Mouse (Mus musculus): ENCODE data around the gene Cdh22. TPM values are rescaled to one million over a fixed set of nuclear protein-coding genes. Genes with fewer than 3 reads are reported as not detected.

The Cdh22 gene
- total RNA-seq, 2 experiments from 2014 or later, result 1.4 to 1.7 TPM

- DNase-seq (ENCODE audit: low spot score in 2 of 2), result no peak
Observed at GRCm38 (mm10) chr2:165158317-165158716, 76.3 kb downstream of the Cdh22 start.

GRCm38 (mm10) chr2:165157900-165158299, 76.8 kb downstream of the Cdh22 start:
- no peak for DNase-seq (ENCODE audit: low spot score in 2 of 2)

DNA sequence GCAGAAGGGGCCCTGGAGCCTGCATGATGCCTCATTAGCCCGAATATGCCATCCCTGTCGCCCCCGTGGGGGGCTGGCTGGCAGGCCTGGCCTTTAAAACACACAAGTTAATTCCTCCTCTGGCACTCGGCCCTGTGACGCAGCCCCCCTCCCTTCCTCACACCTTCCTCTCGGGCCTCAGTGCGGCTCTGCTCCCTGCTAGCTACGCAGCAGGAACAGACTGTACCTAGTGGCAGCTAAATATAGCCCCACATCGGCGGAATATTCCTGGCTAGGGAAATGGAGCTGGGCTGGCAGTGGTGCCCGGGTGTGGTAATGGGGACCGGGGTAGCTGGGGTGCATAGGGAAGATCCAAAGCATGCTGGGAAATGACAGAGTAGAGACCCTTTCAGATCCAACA, 81.6 kb downstream of the Cdh22 start:
- DNase-seq (ENCODE audit: low spot score in 2 of 2), result no peak

DNA sequence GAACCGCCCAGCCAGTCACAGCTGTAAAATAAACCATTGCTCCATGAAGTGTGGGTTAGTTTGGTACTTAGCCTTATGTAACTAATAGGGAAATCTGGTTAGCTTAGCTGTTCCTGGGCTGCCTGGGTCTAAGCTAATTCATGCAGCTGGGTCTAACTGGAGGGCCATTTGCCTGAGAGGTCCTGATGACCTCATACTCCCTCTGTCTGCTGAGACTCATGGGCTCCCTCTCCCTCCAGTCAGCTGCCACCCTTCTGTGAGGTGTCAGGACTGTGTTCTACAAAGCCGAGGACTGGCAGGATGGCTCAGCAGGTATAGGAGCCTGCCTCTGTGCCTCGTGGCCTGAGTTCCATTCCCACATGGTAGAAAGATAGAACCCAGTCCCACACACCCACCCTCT, 84.9 kb downstream of the Cdh22 start:
- DNase-seq (ENCODE audit: low spot score in 2 of 2), result no peak

DNA sequence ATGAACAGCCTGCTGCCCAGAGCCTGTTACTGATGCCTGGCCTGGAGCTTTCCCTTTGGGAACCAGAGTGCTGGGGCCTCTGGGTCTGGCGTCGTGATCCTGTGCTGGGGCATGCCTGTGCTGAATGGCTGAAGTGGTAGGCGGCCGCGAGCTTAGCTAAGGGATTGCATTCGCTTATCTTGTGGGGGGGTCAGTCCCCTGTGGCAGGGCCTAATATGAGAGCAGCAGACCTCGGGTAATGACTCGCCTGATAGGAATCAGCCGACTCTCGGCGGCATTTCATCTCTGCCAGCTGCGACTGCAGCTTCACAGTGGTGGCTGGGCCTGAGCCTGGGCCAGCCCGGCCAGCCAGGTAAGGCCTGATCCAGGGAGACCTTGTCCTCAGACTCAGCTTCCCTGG, 88.8 kb downstream of the Cdh22 start:
- DNase-seq (ENCODE audit: low spot score in 2 of 2), result no peak

- DNase-seq (ENCODE audit: low spot score in 2 of 2), result no peak
Observed at GRCm38 (mm10) chr2:165143487-165143886, 91.2 kb downstream of the Cdh22 start.

DNA sequence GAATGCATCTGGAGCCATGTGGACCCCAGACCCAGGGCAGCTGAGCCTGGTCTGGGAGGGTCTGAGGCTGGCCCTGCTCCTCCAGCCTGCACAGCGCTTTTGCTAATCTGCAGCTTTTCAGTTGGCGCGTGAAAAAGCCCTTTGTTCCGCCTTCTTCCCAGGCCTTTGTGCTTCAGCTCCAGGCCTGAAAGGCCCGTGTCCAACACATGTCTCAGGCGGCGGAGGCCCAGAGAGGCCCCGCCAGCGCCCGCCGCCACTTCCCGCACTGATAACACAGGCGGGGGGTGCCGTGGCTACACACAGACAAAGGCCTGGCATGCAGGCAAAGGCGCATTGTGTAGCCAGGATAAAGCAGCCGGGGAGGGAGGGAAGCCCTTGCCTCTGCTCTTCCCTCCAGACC, 98.6 kb downstream of the Cdh22 start:
- DNase-seq (ENCODE audit: low spot score in 2 of 2), result no peak

DNA sequence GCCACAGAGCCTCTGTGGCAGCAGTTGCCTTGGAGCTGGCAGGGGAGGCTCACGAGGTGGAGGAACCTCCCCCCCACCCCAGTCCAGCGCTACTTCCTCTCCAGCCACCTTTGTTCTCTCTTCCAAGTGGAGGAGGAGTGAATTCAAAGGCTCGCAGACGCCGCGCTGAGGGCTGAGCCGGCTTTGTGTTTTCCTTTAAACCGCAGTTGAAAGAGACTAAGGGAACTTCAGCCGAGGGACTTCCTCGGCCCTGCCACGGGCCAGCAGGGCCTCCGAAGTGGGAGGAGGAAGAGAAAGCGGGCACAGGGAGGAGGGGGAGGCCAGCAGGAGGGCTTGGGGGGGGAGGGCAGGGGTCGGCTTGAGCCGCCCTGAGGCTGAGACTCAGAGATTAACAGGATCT, 101.1 kb downstream of the Cdh22 start:
- no peak for DNase-seq (ENCODE audit: low spot score in 2 of 2)

DNA sequence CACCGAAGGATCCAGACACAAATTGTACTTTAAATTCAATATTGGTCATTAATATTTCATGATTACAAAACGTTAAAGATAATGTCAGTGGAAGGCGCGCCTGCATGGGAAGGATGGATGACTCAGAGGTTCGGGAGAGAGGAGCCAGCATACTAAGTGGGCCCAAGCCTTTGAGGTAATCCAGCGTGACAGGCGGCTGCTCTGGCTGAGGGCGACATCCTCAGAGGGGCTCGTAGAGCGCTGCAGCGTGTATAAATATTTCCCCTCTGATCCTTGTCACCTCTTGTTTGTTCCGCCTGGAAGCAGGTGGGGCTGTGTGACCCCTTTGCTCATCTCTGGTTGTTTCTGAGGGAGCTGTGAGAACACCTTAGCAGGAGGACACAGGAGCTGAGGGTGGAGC, 103.2 kb downstream of the Cdh22 start:
- DNase-seq (ENCODE audit: low spot score in 2 of 2), result no peak

DNA sequence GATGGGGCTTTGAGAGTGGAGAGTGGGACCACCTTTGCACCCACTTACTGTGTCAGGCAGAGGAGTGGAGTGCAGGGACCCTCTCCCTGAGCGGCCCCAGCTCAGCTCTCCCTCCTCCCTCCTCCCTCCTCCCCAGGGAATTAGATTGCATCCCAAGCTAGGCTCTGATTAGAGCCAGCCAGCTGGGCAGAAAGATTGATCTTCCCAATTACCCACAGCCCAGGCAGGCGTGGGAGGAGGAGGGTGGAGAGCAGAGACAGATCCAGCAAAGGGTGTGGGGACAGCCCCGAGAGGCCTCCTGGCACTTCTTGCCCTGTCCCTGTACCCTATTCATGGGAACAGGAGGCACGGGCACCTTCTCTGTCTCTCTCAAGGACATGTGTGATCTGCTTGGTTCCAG, 105.5 kb downstream of the Cdh22 start:
- DNase-seq (ENCODE audit: low spot score in 2 of 2), result no peak

DNA sequence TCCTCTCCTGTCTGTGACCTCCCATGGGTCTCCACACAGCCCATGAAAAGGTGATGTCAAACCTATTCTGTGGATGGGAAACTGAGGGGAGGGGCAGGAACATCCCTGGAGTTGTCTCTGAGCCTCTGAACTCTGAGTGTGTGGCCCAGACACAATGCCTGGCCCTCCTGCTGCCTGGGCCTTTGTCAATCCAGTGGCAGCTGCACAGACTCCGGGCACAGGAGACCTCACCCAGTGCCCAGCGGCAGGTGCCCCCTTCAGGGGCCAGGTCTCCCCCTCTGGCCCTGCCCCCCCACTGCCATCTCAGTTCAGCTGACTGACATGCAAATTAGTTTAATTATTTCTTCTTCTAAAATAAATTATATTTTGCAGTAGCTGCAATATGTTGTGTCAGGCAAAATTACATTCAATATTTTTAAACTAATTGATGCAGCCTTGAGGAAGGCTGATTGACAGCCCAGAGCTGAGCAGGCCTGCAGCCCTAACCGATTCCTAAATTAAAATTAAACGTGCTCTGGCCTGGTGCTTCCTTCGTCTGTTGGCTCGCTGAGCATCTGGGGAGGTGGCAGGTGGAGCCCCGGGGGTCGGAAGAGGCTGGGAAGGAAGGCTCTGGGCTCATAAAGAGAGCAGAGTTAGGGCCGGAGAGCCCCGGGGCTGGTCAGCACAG, 107.6 kb downstream of the Cdh22 start:
- DNase-seq (ENCODE audit: low spot score in 2 of 2), result no peak

- DNase-seq (ENCODE audit: low spot score in 2 of 2), result no peak
Observed at GRCm38 (mm10) chr2:165121206-165121840, 113.3 kb downstream of the Cdh22 start.

DNA sequence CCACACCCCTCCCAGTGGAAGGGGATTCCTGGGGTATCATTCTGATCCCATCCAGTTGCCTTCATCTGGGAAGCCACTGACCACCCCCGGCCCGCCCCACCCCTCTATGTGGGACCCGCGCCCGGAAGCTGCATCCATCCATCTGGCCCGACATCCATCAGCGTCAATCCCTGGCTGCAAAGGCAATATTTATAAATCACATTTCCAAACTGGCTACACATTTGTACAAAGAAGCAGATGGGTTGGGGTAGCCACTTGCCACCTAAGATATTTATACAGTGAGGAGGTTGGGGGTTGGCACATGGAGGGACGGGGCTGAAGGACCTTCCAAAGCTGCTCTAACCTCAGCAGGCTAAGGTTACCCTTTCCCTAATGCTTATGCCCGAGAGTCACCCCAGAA, 113.9 kb downstream of the Cdh22 start:
- no peak for DNase-seq (ENCODE audit: low spot score in 2 of 2)

- DNase-seq (ENCODE audit: low spot score in 2 of 2), result no peak
Observed at GRCm38 (mm10) chr2:165113733-165114132, 120.9 kb downstream of the Cdh22 start.

DNA sequence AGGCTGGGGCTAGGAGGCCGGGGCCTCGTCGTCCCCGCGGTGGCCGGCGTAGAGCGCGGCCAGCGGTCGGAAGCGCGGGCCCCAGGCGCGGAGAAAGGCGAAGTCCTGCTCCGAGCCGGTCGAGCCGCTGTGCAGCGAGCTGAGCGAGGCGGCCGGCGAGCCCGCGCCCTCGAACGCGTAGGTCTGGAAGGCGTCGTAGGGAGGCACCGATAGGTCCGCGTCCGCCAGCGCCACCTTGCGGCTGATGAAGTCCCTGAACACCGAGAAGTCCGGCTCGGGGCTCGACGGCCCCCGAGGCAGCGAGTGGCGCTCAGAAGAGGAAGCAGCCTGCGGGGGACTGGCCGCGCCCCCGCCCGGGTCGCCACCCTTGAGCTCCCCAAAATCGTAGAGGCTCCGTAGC, 122.5 kb downstream of the Cdh22 start:
- peak; percentile 59 to 75 for DNase-seq (ENCODE audit: low spot score in 2 of 2)

DNA sequence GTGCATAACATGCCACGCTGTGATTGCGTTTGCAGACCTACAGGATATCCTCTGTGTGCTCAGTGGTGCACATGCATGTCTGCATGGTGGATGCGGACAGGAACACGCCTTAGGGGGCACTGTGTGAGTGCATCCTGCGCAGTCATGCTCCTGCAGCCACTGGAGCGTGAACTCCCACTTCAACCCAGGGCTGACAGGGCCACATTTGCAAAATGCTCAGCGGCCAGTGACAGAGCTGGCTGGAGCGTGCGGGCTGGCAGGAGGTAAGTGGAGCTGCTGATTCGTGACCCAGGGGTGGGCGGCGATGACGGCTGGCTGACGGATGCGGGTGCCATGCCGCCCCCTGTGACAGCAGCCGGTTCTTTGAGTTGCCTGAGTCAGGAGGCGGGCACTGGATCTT, 128.1 kb downstream of the Cdh22 start:
- DNase-seq (ENCODE audit: low spot score in 2 of 2), result no peak

- no peak for DNase-seq (ENCODE audit: low spot score in 2 of 2)
Observed at GRCm38 (mm10) chr2:165105513-165106079, 129.1 kb downstream of the Cdh22 start.

GRCm38 (mm10) chr2:165102920-165103319, 131.7 kb downstream of the Cdh22 start:
- no peak for DNase-seq (ENCODE audit: low spot score in 2 of 2)

DNA sequence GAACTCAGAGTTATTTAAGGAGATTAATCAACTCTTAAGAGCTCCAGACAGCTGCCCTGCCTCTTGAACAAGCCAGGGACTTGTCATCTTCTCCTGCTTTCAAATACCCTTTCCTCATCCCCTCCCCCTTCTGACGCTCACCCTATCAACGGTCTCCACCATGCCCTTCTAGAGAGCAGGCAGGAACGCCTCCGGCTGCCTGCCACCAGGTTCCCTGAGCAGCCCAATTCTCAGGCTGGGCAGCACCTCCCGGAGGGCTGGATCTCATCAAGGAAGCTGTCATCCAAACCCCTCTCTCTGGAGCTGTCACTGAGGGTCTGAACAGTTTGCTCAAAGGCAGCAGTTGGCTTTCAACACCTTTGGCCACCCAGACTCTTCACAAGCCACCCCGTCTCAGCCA, 133.9 kb downstream of the Cdh22 start:
- DNase-seq (ENCODE audit: low spot score in 2 of 2), result no peak

DNA sequence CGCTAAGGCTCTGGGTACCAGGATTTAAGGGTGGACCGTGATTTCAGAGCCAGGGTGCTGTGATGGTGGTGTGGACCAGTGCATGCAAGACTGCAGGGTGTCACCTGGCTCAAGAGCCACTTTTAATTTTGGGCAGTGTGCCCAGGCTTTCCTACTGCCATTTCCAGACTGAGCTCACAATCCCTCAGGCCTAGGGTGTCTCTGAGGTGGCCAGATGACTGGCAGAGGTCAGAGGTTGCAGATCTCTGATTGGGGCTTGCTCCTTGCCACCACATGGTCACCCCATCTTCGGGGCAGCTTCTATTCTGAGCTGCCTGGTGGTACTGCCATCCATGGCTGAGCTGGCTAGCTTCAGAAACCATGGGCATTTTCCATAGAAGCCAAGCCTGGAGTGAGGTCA, 135.8 kb downstream of the Cdh22 start:
- DNase-seq (ENCODE audit: low spot score in 2 of 2), result no peak

GRCm38 (mm10) chr2:165096367-165096766, 138.3 kb downstream of the Cdh22 start:
- no peak for DNase-seq (ENCODE audit: low spot score in 2 of 2)

DNA sequence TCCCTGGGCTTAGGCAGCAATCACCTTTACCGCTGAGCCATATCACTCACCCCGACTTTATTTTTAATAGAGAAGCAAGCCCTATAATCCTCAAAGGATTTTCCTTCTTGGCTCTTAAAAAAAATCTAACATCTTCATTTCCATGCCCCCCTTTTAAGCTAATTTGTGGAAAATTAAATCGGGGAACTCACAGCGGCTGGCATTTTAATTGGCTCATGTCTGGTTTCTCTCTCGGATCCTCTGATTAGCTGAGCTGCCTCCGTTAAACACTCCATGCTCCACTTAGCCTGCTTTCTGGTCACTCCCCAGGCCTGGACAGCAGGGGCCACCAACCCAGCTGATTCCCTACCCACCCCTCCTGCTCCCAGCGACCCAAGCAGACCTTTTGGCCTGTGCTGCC, 142.3 kb downstream of the Cdh22 start:
- no peak for DNase-seq (ENCODE audit: low spot score in 2 of 2)

DNA sequence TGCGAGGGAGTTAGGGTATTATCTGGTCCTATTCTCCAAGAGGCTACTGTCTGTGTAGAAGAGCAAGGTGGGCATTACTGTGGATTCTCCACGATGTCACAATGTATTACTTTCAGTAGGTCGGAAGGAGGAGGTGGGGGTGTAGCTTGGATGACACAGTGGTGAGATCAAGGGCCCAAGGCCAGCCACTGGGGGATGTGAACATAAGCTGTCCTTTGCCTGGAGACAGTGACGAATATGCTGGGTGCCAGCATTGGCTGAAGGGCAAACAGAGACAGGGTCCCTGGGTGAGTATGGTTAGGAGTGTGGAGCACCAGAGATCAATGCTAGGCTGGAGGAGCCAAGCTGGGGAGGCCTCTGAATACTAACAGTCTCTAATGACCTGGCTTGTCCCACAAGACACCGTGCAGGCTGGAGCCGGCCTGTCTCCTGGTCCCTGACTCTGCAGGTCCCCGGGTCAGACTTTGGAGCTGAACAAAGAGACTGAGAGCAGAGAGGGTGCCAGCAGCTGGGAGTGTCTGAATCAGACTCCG, 143.2 kb downstream of the Cdh22 start:
- peak in 1 of 2 experiments; percentile 38 for DNase-seq (ENCODE audit: low spot score in 2 of 2)

All from adrenal gland, postnatal 4 days (tissue).